Mouse (Mus musculus) layer of hippocampus, adult 9-11 months (tissue): ENCODE data around the gene Notch3.
"Not testable (repeated sequence)": the region's sequence is repeated elsewhere in the genome, so short reads cannot be mapped to it uniquely, and the experiment has no call there.

Experiments
- DNase-seq: peaks from one replicate; pipeline ENCODE4 v3.0.0; 2022

The Notch3 gene

DNA sequence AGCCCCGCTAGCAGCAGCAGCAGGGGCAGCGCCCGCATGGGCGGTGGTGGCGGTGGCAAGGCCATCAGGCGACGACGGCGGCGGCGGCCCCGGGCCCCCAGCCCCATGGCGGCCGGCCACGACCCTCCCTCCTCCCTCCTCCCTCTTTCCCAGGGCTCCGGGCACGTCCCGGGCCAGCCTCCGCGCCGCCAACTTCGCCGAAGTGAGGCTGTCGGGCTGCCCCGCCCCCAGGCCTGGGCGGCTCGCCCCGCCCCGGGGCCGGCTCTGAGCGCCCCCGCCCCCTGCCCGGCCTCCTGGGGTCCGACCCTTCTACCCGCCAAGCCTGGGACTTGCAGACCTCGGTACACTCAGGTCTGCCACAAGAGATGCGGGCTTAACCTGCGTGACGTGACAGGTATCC, at the start of gene Notch3:
Gene Notch3, minus strand, starts transcription at position 166 of the 400 bp plus-strand sequence.
- DNase-seq, result no peak

DNA sequence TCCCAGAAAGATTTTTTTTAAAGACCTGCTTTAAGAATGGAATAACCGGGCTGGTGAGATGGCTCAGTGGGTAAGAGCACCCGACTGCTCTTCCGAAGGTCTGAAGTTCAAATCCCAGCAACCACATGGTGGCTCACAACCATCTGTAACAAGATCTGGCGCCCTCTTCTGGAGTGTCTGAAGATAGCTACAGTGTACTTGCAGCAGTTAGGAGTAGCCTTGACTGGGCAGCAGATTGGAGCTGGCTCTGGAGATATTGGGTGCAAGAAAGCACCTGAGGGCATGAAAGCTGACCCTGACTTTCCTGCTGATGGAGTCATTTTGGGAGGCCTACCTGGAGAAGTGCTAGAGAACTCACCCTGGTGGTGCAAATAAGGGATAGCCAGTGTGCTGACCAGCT, 48.9 kb upstream of the Notch3 start:
- not testable (repeated sequence) for DNase-seq

DNA sequence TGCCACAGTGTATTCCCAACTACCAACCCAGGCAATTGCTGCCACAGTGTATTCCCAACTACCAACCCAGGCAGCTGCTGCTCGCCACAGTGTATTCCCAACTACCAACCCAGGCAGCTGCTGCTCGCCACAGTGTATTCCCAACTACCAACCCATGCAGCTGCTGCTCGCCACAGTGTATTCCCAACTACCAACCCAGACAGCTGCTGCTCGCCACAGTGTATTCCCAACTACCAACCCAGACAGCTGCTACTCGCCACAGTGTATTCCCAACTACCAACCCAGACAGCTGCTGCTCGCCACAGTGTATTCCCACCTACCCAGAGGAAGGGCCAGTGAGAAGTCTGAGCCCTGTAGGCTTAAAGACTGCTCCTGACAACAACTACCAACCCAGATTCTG, 44.9 kb upstream of the Notch3 start:
- not testable (repeated sequence) for DNase-seq

DNA sequence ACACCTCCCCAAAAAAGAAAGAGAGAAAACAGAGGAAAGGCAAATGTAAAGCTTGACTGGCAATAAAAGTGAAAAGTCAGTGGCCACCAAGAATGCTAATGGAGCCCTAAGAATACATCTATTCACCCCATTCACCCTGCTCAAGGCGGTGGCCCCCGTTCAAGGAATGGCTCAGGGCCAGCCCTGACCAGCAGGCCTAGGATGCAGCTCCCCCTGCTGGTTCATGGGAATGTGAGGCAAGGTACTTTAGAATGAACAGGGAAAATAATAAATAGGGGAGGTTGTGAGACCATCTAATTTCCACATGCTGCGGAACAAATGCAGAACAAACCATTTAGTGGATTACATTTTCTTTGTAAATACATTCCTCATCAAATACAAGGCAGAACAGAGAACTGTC, 43.1 kb upstream of the Notch3 start:
- peak; percentile 22 for DNase-seq

DNA sequence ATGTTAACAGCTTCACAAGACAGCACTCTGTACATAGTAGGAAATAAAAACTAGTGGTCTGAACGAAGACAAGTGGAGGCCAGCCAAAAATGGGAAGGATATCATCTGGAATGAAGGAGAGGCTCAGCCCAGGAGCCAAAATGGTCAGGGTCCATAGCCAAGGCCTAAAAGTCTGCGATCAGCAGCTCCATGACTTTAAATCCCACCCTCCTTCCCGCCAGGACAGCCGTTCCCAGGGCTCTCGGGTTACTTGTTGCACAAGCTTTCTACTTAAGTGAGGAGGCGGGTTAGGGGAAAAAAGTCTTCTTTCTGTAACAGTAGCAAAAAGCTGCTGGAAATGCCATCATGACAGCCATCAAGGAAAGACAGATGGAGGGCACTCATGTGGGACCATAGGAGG, 42.5 kb upstream of the Notch3 start:
- DNase-seq, result no peak

DNA sequence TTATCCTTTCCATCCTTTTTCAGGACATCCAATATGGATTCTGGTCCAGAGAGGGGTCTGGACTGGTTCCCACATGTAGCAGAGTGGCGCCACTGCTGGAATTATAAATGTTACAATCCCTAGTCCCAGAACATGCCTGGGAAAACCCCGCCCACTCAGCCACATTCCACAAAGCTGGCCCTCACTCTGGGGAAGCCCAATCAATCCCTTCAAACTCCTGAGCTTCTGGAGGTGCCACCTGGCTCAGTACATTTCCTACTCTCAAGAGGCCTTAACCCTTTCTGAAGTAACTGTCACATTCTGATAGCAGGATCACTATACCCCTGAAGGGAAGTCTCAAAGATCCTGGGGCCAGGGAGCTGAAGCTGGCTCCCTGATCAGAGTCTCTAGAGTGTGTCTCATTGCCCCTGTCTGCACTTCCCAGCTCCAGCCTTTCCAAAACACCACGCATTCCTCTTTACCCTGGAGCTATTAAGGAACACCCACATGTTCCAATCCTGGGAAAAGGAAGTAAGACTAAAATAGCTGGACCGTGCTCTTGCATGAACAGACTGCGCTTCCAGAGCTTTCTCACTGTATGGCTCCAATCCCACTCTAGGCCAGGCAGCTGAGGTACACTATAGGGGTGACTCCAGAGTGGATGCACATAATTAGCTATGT, 41.1 kb upstream of the Notch3 start:
- no peak for DNase-seq

DNA sequence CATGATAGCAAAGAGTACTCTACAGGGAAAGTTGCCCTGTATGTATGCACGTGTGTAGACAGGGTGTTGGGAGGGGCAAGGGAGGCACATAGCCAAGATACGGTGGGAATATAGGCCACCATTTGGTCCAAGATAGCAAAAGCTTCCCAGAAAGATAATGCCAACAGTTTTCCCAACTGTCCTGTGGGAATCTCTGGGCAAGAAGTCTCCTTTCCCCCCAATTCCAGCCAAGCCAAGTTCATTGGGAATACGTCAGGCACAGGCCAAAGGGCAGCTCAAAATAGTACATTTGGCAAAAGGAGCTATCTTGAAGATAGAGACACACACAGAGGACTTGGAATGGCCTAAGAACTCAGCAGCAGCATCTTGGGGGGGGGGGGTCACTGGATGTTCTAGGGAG, 38.7 kb upstream of the Notch3 start:
- no peak for DNase-seq

DNA sequence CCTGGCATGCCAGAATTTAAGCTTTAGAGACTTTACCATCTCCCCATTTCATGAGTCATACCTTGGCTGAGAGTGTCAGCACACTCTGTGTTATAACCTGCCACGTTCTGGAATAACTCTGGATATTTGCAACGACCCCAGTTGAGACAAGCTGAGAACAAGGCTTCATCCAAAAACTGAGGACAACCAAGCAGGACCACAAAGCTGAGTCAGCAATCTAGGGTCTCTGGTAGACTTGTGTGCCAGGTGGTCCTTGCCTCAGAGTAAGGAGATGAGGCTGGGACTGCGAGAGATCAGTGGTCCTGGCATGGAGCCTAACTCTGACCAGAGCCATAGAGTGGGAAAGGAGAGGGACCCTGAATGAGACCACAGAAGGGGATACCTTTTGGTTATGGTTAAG, 36.3 kb upstream of the Notch3 start:
- no peak for DNase-seq

DNA sequence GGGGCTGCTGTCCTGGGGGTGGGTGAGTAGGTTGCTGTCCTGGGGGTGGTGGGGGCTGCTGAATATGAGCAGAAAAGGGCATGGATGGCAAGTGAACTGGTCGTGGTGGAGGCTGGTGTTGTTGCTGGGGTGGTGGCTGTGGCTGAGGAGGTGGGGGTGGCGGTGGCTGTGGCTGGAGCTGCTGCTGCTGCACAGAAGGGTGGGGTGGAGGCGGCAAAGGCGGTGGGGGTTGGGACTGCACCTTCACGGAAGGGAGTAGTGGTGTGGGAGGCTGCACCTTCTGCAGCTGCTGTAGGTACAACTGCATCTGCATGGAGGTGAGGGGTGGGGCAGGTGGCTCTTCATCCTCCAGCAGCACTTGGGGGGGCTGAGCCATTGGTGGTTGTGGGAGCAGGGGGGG, 34.4 kb upstream of the Notch3 start:
- no peak for DNase-seq

DNA sequence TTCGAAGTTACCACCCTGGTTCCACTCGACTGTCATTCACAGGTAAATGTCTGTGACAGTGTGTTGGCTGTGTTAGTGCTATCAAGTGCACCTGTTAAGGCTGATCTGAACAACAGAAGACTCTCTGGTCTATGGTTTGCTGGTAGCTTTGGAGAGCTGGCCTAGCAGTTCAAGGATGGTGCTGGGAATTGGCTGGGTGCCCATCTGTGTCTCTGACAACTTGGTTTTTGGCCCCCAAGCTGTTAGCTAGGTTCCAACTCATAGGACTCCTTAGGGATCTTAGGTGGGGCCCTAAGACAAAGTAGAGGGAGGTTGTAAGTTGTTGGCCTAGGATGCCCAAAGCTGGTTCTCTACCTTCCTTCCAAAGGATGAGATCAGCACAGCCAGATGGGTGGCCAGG, 33.1 kb upstream of the Notch3 start:
- DNase-seq, result no peak

DNA sequence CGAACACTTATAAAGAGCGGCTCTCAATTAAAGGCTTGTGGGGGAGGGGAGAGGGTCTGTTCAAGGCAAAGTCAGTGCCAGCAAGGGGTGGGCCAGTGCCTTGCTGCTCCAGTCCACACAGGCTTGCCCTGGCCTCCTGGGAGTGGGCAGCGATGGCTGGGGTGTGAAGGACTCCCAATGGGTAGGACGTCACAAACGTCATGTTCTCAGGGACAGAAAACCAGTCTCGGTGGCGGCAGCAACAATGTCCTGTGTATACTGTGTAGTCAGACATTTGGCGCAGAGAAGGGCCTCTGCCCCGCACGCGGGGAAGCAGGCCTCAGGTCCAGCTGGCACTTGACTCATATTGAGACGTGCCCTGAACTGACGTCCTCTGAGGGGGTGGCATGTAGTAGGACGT, 30.5 kb upstream of the Notch3 start:
- DNase-seq, result no peak

DNA sequence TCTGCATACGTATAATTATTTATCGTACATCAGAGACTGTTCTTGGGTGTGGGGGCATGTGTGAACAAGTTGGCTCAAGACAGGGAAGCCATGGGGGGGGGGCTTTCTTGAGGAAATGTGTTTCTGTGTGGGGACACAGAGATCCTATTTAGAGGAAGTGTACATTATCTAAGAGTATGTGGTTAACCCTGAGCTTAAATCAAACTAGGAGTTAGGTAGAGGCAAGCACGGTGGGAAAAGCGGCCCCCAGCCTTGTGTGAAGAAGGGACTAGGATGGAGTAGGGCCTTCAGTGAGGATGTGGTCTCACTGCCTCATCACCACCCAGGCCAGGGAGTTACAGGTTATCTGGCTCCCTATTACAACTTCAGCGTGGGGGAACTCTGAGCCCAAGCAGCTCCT, 29.1 kb upstream of the Notch3 start:
- DNase-seq, result no peak

DNA sequence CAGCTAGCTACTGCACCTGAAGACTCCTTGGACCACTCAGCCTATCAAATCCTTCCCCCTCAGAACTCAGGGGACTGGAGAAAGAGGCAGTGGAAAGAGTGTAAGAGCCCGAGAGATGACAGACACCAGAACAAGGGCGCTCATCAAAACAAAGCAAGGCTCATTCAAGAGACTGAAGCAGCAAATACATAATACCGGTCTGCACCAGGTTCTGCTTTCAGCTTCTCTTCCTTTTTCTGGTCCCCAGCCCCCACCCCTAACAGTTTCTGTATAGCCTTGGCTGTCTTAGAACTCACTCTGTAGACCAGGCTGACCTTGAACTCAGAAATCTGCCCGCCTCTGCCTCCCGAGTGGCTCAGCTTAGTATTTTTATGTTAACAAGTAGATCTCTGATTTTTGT, 26.4 kb upstream of the Notch3 start:
- DNase-seq, result no peak

DNA sequence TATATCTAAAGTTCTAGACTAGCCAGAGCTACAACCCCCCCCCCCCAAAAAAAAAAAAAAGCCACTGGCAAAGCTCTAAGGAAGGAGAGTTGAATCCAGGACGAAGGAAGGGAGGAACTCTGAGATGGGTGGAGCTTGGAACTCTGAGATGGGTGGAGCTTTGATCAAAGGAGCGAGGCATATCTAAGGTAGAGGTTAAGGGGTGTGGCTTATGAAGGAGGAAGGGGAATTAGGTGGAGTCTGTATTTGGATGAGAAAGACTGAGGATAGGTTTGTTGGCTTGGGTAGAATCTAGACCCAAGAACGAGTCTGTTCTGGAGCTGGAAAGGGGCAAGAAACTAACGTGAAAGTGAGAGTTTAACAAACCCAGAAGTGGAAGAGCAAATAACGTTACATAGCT, 23.2 kb upstream of the Notch3 start:
- no peak for DNase-seq

DNA sequence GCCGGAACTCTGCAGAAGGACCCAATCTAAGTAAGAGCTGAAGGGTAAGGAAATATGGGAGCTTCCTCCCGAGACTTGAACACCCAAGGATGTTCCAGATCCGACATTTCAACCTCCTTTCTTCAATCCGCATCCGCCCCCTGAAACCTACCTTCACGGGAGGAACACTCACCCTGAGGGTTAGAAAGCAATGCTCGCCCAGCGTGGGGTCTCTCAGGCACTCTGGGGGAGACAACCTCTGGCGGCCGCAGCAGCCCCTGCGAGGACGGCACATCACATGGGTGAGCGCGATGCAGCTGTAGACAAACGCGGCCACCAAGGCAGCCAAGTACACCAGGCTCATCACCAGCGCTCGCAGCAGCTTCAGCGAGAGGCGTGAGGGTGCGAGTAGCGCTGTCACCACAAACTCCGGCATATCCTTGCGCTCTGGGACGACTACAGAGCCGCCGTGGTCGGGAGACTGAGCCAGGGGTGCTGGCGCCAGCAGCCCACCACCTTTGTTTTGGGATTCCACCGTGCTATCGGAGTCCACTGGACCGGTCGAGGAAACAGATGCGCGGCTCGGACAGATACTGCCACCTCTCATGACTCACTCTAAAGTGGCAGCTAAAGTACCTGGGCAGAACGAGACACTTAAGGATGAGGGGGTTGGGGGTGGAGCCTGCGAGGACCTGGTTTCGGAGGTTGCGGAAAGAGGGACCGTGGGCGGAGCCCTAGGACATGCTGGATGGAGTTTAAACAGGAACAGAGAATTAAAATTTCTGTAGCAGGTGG, 22.4 kb upstream of the Notch3 start, which contains the start of gene Ephx3:
Gene Ephx3, minus strand, starts transcription at position 687 of the 774 bp plus-strand sequence.
- no peak for DNase-seq

DNA sequence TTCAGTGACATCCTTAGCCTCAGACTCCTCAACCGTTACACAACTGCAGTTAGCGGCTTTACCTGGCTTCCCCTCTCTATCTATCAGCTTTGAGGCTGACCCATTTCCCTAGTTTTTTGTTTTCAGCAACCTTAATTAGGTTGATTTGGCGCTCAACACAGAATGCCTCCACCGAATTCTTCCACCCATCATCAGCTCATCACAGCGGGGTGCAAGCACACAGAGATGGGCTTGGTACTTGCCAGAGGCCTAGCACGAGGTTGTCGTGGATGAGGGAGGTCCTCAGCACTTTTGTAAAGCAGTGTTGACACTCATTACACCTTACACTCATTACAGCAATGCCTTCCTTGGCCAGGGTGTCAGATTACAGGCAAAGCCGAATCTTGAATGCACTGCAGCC, 16.4 kb upstream of the Notch3 start:
- no peak for DNase-seq

DNA sequence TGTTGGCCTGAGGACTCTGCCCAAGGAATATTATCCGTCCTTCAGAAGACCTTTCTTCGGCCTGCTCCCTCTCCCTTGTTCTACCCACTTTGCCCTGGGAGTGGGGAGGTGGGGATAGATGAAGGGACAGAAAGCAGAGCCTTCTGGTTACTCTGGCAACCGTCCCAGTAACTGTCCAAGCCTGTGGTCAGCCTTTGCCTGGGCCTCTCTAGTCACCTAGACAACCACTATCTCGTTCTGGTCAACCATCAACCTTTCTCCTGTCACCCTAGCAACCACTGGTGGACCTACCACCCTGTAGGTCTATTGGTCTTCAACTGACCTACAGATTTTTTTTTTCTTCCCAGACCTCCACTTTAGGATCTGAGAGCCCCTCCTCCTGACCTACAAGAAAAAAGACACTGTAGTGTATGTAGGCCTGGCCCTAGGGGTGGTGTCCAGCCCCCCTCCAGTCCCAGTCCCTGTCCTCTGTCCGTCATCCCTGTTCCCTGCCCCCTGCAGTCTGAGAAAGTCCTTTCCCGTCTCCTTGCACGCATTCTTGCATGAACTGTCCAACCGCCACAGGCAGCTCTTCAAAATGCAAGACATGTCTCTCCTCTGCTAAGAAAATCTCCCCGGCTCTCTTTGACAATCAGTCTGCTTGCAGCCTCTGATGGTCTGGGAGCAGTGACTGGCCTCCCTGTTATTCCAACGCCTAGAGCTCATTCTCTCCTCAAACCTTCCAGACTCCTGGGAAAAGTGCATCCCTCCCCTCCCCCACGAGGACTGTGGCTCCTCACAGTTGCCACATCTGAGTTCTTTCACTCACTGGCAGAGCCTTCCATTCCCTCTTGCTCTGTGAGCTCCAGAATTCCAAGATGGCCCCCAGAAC, 13.2 kb upstream of the Notch3 start:
- no peak for DNase-seq

DNA sequence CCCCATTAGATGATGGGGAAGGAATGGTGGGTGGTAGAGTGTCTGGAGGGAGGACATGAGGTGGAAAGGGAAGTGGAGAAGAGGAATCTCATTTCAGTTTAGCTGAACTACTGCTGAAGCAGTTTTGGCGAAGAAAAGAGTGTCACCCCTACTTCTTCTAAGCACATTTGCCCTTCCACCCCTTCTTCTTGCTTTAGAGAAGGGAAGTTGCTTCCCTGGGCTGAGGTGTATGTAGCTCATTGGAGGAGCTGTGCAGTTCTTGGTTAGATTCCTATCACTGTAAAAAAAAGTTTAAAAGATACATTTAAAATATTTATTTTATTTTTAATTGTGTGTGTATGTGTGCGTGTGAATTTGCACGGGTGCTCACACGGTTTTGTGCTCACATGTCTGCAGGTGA, 10.3 kb upstream of the Notch3 start:
- no peak for DNase-seq

DNA sequence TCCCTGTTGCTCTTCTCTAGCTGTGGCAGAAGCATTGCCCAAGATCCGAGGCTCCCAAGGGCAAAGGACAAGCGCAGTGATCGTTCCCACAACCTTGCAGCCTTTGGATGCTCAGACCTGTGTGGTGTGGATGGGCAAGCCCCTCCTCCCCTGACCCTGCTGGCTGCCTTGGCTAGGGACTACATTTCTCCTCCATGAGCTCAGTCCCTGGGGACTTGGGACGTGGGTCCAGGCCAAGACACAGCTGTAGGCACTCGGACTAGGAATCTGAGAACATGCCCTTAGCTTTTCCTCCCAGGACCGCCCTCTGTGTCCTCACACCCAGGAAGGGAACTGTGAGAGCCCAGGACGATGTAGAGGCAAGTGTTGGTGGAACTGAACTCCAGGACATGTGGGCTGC, 6.5 kb upstream of the Notch3 start:
- no peak for DNase-seq

DNA sequence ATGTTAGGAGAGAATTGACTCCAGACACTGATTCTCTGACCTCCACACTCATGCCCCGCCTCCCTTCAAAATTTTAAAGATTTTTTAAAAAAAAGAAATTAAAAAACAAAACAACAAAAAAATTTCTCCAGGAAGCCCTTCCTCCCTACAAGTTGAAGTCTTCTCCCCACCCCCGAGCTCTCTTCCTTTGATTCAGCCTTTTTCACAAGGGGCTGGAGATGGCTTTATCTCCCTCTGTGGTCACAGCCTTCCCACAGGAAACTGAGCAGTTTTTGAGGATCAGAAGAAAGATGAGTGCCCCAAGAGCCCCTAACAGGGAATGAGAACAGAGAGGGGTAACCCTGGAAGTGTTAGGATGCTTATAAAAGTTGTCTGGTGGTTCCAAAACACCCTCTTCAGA, 5.8 kb upstream of the Notch3 start:
- no peak for DNase-seq

DNA sequence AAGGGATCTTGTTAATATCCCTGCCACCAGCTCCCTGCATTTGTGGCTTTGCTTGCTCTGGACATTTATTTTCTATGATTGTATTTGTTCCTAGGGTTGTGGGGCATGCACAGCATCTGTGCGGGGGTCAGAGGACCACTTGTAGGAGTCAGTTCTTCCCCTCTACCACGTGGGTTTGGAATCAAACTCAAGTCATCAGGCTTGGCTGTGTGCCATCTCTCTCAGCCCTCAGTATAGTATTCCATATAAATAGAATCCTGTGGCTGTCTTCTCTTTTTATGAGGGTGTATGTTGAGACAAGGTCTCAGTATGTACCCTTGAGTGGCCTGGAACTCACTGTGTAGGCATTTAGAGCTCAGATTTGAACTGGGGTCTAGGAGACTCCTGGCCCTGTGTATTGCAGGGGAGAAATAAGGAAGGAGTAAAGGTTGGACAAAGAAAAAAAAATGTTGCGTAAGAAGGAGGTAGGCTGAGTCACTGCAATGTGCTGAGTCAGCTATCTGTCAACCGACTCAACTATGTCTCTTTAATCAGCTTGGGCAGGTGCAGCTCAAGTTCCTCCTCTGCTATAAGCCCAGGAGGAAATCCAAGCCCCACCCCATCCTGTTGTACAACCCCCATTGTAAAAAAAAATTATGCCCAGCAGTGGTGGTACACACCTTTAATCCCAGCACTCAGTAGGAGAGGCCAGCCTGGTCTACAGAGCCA, 3.0 kb upstream of the Notch3 start:
- no peak for DNase-seq

DNA sequence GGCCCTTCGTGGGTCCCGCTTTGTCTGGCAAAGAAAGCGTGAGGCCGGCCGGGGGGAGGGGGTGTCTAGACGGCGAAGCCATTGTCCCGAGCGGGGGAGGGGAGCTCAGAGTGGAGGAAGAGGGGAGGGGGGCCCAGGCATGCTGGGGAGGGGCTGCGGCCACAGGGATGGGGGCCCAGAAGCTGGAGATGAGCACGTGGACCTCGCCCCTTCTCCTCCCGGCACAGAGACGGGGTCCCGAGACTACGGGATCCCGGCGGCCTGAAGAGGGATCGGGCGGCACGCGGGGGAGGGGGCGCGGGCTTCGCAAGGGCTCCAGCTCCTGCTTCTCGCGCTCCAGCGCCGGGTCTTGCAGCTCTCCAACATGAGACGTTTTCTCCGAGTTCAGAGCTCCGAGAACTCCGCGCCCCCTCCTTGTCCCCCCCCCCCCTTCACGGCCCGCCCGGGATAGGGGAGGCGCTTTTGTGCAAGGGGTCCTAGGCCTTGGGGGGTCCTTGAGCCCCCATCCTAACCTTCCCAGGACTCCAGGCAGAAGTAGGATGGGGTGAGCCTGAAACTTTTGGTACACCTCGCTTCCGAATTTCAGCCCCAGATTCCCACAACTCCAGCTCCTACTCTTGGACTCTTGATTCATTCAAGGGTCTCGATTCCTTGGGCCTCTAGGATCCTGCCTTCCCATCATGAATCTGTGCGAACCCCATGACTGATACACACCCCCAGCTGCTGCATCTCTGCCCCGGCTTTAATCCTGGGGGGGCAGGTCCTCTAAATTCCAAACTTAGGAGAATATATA, 653 bp downstream of the Notch3 start:
- DNase-seq, result no peak
